Mouse (Mus musculus) liver, embryonic 16.5 days (tissue): ENCODE measurements around the gene Gal3st4. TPM values are rescaled to one million over a fixed set of nuclear protein-coding genes. Genes with fewer than 3 reads are reported as not detected.

Experiments used
- ATAC-seq: fragments of 200-750 bp; cut with Nextera tagmentation; 2 replicates; pipeline ENCODE4 v1.8.0; 2017; ENCODE audit warnings: low read depth, mild to moderate bottlenecking, moderate number of reproducible peaks, moderate library complexity
- H3K27ac ChIP-seq: fragments of 300-500 bp; sonication (generic); 2 replicates; pipeline ENCODE4 v1.5.1; 2014; ENCODE audit warnings: mild to moderate bottlenecking, low read length
- H3K27me3 ChIP-seq: fragments of 300-500 bp; sonication (generic); 2 replicates; pipeline ENCODE4 v1.6.1; 2014; ENCODE audit warnings: low read depth, low read length, mixed read lengths; ENCODE audit not compliant: control insufficient read depth, insufficient read depth
- H3K36me3 ChIP-seq: fragments of 300-500 bp; sonication (generic); 2 replicates; pipeline ENCODE4 v1.6.1; 2014; ENCODE audit warnings: mild to moderate bottlenecking; ENCODE audit not compliant: control insufficient read depth, insufficient read depth
- H3K4me1 ChIP-seq: fragments of 300-500 bp; sonication (generic); 2 replicates; pipeline ENCODE4 v1.6.1; 2014; ENCODE audit warnings: low read depth, low read length, mixed read lengths; ENCODE audit not compliant: control insufficient read depth
- H3K4me2 ChIP-seq: fragments of 300-500 bp; sonication (generic); 2 replicates; pipeline ENCODE4 v1.6.1; 2014; ENCODE audit warnings: low read depth, low read length, mixed read lengths
- H3K4me3 ChIP-seq: fragments of 300-500 bp; sonication (generic); 2 replicates; pipeline ENCODE4 v1.5.1; 2014; ENCODE audit warnings: low read depth, mild to moderate bottlenecking, low read length
- H3K9ac ChIP-seq: fragments of 300-500 bp; sonication (generic); 2 replicates; pipeline ENCODE4 v1.6.1; 2014; ENCODE audit warnings: low read depth, low read length
- H3K9me3 ChIP-seq: fragments of 300-500 bp; sonication (generic); replicated peaks from 2 replicates; pipeline ENCODE4 v1.6.1; 2016; ENCODE audit warnings: low read length; ENCODE audit not compliant: control insufficient read depth
- WGBS: fragments of 180-500 bp; shearing (Covaris S2); extraction: QIAGEN DNeasy Blood & Tissue Kit; methylation state at CpG from one replicate; pipeline ENCODE4 v1.1.7; 2014; ENCODE audit not compliant: insufficient replicate concordance; 5-methylcytosine and 5-hydroxymethylcytosine counted together
- polyA plus RNA-seq: library from polyadenylated mRNA; unstranded; fragments of >200 nt; fragmentation: Nextera tagmentation; extraction: Ambion mirVana; gene quantifications from 2 replicates; pipeline ENCODE4 v1.2.1, GENCODE M21; 2015

Gal3st4 gene
- 0.22 TPM in 1 of 2 replicates, not detected in the other for polyA plus RNA-seq

DNA sequence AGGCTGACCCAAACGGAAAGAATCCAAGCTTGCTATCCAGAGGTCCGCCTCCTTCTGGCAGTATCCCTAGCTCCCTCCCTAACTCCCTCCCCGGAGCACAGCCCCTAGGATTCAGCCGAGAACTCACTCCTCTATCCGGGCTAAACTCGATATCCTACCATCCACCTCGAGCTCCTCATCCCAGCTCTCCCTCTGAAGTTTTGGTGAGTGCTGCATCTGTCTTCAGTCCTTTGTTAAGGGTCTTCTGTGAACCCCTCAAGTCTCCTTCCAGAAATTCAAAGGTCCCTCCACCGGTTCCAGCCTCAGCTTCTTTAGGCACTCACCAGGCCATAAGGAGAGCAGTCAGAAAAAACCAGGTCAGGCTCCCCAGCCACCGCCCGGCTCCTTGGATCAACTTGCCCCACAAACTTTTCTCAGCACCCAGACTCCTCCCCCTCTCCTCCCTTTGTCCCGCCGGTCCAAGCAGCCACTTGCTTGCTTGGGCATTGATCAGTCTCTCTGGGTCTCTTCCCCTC, at the start of gene Gal3st4:
Gene Gal3st4, minus strand, starts transcription at position 432 of the 515 bp plus-strand sequence.
- Histone ChIP-seq H3K4me1 (no peaks in the 10 kb centered on the region), H3K4me2 (no peak within 1 kb of the TSS), H3K27ac (no peak within 1 kb of the TSS), H3K27me3 (peaks cover 26% of the 10 kb centered on the region), H3K9me3 (no peaks in the 10 kb centered on the region), H3K36me3 (no peaks in the 10 kb centered on the region), H3K4me3 (no peak within 1 kb of the TSS), H3K9ac (no peak within 1 kb of the TSS)
- WGBS, result 21% methylated on average over 12 of the region's 12 CpGs
- no peak for ATAC-seq

DNA sequence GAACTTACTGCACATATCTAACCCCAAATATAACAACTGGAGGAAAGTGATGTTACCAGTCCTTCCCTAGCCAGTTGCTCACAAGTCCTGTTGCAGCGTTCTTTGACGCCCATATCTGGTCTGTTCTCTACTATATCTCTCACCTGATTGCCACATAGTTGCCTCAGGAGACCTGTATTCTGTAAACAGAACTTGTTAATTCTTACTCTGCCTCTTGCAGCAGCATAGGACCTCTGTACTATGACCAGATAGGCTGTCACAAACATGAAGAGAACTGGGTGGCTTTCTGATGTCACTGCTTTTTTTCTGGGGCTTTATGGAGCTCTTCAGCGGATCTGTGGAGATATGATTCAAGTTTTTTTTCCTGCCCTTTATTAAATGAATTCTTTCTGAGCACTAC, 40.2 kb upstream of the Gal3st4 start:
- ATAC-seq, result peak; percentile 63
- WGBS, result 59% methylated on average over 3 of the region's 3 CpGs

GRCm38 (mm10) chr5:138299613-138300012, 27.0 kb upstream of the Gal3st4 start:
- H3K4me2 ChIP-seq, result no peak overlapping the region
- no peak overlapping the region for H3K9ac ChIP-seq
- WGBS, result 60% methylated on average over 2 of the region's 2 CpGs
- no peak overlapping the region for H3K27ac ChIP-seq
- no peaks in the 10 kb centered on the region for H3K9me3 ChIP-seq
- no peaks in the 10 kb centered on the region for H3K36me3 ChIP-seq
- no peak overlapping the region for H3K4me3 ChIP-seq
- no peaks in the 10 kb centered on the region for H3K4me1 ChIP-seq
- ATAC-seq, result no peak
- H3K27me3 ChIP-seq, result no peaks in the 10 kb centered on the region

More for the DNA sequence above, 40.2 kb upstream of the Gal3st4 start:
- Histone ChIP-seq H3K9ac (no peak overlapping the region), H3K4me2 (no peak overlapping the region), H3K9me3 (no peaks in the 10 kb centered on the region), H3K4me1 (no peaks in the 10 kb centered on the region), H3K36me3 (no peaks in the 10 kb centered on the region), H3K27me3 (no peaks in the 10 kb centered on the region), H3K4me3 (no peak overlapping the region), H3K27ac (no peak overlapping the region)

GRCm38 (mm10) chr5:138294158-138294557, 21.5 kb upstream of the Gal3st4 start:
- Histone ChIP-seq H3K27ac (no peak overlapping the region), H3K27me3 (no peaks in the 10 kb centered on the region), H3K4me3 (no peak overlapping the region), H3K4me2 (no peak overlapping the region), H3K9ac (no peak overlapping the region), H3K36me3 (no peaks in the 10 kb centered on the region), H3K4me1 (no peaks in the 10 kb centered on the region), H3K9me3 (no peaks in the 10 kb centered on the region)
- no peak for ATAC-seq

GRCm38 (mm10) chr5:138291638-138292037, 19.0 kb upstream of the Gal3st4 start:
- WGBS, result 34% methylated on average over 1 of the region's 1 CpGs
- Histone ChIP-seq H3K27me3 (no peaks in the 10 kb centered on the region), H3K4me3 (no peak overlapping the region), H3K36me3 (no peaks in the 10 kb centered on the region), H3K27ac (no peak overlapping the region), H3K9ac (no peak overlapping the region), H3K4me2 (no peak overlapping the region), H3K4me1 (no peaks in the 10 kb centered on the region), H3K9me3 (no peaks in the 10 kb centered on the region)
- ATAC-seq, result no peak

DNA sequence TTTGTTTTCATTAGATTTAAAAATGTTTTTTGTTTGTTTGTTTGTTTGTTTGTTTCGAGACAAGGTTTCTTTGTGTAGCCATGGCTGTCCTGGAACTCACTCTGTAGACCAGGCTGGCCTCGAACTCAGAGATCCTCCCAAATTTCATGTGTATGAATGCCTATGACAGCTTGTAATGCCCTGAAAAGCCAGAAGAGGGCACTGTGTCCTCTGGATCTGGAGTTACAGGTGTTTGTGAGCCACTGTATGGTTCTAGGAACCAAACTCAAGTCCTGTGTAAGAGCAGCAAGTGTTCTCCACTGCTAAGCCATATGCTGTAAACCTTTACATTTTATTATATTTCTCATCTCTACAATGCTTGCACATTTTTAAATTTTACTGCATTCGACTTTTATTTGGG, 15.2 kb upstream of the Gal3st4 start:
- WGBS, result 55% methylated on average over 3 of the region's 3 CpGs
- no peak overlapping the region for H3K9ac ChIP-seq

DNA sequence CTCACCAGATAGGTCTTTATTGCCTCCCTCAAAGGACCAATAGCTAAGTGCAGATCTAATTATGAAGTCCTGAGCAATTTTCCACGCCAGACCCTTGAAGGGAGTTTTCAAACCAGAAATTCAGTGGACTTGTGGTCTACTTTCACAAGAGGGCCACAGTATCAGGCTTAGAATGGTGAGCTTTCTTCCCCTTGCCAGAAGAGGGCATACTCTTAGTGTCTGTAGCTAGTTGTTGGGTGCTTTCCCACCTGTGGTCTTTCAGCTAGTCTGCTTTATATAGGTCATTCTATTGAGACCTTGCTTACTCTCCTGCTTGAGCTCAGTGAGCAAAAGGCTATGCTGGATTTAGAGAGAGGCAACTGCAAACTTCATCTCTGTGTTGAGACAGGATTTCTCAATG, 10.9 kb upstream of the Gal3st4 start:
- Histone ChIP-seq H3K9ac (no peak overlapping the region), H3K4me1 (peaks cover 9% of the 10 kb centered on the region), H3K9me3 (peaks cover 3% of the 10 kb centered on the region; the same call in 1 of the 2 replicates), H3K4me2 (no peak overlapping the region), H3K36me3 (no peaks in the 10 kb centered on the region), H3K4me3 (no peak overlapping the region), H3K27me3 (peaks cover 8% of the 10 kb centered on the region), H3K27ac (no peak overlapping the region)
- WGBS, result 37% methylated on average over 1 of the region's 1 CpGs
- ATAC-seq, result no peak

More for the DNA sequence above, 15.2 kb upstream of the Gal3st4 start:
- no peaks in the 10 kb centered on the region for H3K27me3 ChIP-seq
- no peak overlapping the region for H3K27ac ChIP-seq
- no peaks in the 10 kb centered on the region for H3K4me1 ChIP-seq
- no peak for ATAC-seq
- H3K4me2 ChIP-seq, result no peak overlapping the region
- no peaks in the 10 kb centered on the region for H3K9me3 ChIP-seq
- H3K4me3 ChIP-seq, result no peak overlapping the region
- no peaks in the 10 kb centered on the region for H3K36me3 ChIP-seq

DNA sequence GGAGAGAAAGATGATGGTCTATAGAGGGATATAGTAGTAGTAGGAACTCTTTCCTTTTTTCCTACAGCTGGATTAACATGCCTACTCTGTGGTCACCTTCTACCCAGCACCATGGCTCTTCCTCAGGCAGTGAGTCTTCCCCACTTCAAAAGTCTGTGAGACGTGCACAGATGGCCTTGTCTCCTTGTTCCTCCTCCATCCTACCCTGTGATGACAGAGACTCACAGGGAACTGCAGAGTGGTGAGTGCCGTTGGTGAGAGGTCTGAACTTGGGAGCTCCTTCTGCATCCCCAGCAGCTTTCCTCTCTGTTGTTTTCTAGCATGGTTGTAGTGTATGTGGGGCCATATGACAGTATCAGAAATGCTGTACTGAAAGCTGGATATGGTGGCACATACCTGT, 9.2 kb upstream of the Gal3st4 start:
- Histone ChIP-seq H3K27ac (no peak overlapping the region), H3K4me2 (no peak overlapping the region), H3K4me1 (peaks cover 9% of the 10 kb centered on the region), H3K4me3 (no peak overlapping the region), H3K9ac (no peak overlapping the region), H3K27me3 (peaks cover 8% of the 10 kb centered on the region), H3K36me3 (no peaks in the 10 kb centered on the region), H3K9me3 (peaks cover 3% of the 10 kb centered on the region; the same call in 1 of the 2 replicates)
- 55% methylated on average over 2 of the region's 2 CpGs for WGBS
- no peak for ATAC-seq

- 73% methylated on average over 15 of the region's 15 CpGs for WGBS
- Histone ChIP-seq H3K4me2 (no peak overlapping the region; the same call in 1 of the 2 replicates), H3K9me3 (peaks cover 3% of the 10 kb centered on the region; the same call in 1 of the 2 replicates), H3K4me1 (peaks cover 9% of the 10 kb centered on the region), H3K9ac (no peak overlapping the region), H3K4me3 (no peak overlapping the region; the same call in 1 of the 2 replicates), H3K36me3 (no peaks in the 10 kb centered on the region), H3K27me3 (peaks cover 8% of the 10 kb centered on the region), H3K27ac (no peak overlapping the region)
- ATAC-seq, result no peak
Measured at GRCm38 (mm10) chr5:138280829-138281228, 8.2 kb upstream of the Gal3st4 start.
